Mouse (Mus musculus) olfactory bulb, adult 2 months (tissue): Measurements from ENCODE around the gene Map3k11.

ENCODE experiments used
- CTCF ChIP-seq: fragments of 200-500 bp; IDR thresholded peaks from 2 replicates; pipeline ENCODE4 v1.5.1; 2012; ENCODE audit warnings: low read depth, mild to moderate bottlenecking, low read length, moderate library complexity; ENCODE audit not compliant: insufficient read depth
- POLR2A ChIP-seq: fragments of 200-500 bp; IDR thresholded peaks from 2 replicates; pipeline ENCODE4 v1.6.1; 2012; ENCODE audit warnings: mild to moderate bottlenecking, low read depth, low read length, moderate library complexity; ENCODE audit not compliant: insufficient read depth

DNA sequence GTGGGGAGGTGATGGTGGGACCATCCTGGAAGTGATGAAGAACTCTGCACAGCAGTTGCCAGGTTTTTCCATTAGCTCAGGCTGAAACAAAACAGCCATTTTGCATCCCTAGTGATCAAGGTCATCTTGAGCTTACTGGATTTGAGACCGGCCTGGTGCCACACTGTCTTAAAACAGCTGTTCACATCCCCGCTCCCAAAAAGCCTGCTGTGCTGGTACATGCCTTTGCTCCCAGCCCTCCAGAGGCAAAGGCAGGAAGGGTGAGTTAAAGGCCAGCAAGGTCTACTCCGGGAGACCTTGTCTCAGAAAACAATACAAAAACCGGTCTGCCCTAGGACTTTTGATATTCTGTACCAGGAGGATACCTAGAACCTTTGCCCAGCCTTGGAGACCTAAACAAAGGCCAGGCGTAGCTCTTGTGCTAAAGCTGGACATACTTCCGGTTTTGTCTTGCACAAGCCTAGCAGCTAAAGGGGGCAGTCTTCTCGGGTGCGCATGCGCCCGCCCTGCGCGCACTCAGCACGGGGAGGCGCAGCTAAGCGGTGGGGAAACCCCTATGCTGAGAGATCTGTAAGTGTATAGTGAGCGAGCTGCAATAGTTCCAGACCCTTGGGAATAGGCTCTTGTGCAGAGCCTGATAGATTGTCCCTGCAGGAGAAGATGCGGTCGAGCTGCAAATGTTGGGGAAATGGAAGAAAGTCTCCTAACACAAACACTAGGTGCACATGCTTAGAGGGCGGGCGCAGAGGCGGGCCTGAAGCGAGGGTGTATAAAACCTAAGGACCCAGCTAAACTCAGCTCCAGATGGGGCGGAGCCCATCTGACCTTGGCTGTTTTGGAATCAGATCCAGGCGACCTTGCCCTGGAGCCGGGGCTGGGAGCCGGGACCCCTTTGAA, 39.9 kb upstream of the Map3k11 start:
- TF ChIP-seq POLR2A (0 out of 2 replicates have a peak, but pooled peaks have one; percentile 10), CTCF (no peak)
